ENCODE assay signal across 16 mouse cellular contexts in the genomic region with DNA sequence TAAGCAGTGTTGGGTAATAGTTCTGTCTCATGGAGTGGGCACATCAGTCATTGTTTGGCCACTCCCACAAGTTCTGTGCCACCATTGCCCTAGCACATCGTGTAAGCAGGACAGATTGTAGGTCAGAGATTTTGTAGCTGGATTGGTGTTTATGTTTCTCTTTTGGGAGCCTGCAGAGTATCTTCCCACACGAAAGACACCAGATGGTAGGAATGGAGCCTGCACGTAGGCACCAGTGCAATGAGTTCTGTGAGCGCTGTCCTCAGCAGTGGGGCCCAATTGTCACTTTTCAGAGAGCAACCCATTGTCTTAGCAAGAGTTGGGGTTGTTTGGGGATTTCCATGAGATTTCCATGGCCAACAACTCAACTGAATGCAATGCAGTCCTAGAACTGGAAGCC. TPM values are rescaled to one million over a fixed set of nuclear protein-coding genes. Genes with fewer than 3 reads are reported as not detected.
A peak's percentile ranks its signal among the peaks of the same experiment; 100 is the strongest.
DNase-seq lines count a peak whose midpoint lies in the region.
"Had no signal": no experiment of that assay in that cellular context is flagged by ENCODE, and none has a peak within 500 bp of the region (broad histone marks: within the 10 kb centered on the region; RNA-seq: fewer than 3 reads in every experiment).

No protein-coding gene starts in this region.

- peak; percentile 46 for DNase-seq in layer of hippocampus, adult 11-12 months (ENCODE audit: low spot score)
- DNase-seq in layer of hippocampus, postnatal 25 days (ENCODE audit: extremely low spot score in 1 of 2, low spot score in 1 of 2): no peak
- DNase-seq in right cerebral cortex, adult 18-20 months: peak; percentile 67
- DNase-seq in right cerebral cortex, postnatal 14 days: no peak
- DNase-seq in layer of hippocampus, adult 8-10 months (ENCODE audit: low spot score in 2 of 2): peak; percentile 53
- DNase-seq in telencephalon, adult 2 months (ENCODE audit: low read depth, low spot score): peak; percentile 68
- DNase-seq in ovary, postnatal 10 days (ENCODE audit: low spot score): no peak
- DNase-seq: adrenal gland, adult 8-10 months; cerebellum, adult 8-10 months; cerebellum, postnatal 36 days; embryo, embryonic 11 days; gastrocnemius, postnatal 36 days; heart, postnatal 36 days; kidney, adult 18-20 months; kidney, postnatal 4 days; thymus, postnatal 25 days had no signal

RNA-seq across cellular contexts. Expression of gene Fbxl3, which starts 10.6 kb away (rescaled TPM):
- total RNA-seq in layer of hippocampus, postnatal 25 days (2021): 10 to 100 TPM; 87.7 to 93.2 TPM
- total RNA-seq in layer of hippocampus, adult 8-10 months (2022): 10 to 100 TPM; 85.6 to 97.4 (median 89.1) TPM

RNA-seq across cellular contexts. Expression of gene Cln5, which starts 40.0 kb away (rescaled TPM):
- total RNA-seq in layer of hippocampus, postnatal 25 days (2021): 10 to 100 TPM in 1 of 2 experiments, 1 to 10 TPM in 1; 9.6 to 10.3 TPM
- total RNA-seq in layer of hippocampus, adult 8-10 months (2022): 10 to 100 TPM; 10.1 to 17.2 (median 13.5) TPM

Comparison
In these comparisons a context has a peak if more than half of its experiments do, and no peak if none do; other contexts are left out.
1. DNase-seq: peak in layer of hippocampus, adult 11-12 months (single experiment), right cerebral cortex, adult 18-20 months (single experiment), layer of hippocampus, adult 8-10 months (2 of 2) and telencephalon, adult 2 months (single experiment); none in layer of hippocampus, postnatal 25 days (0 of 2), right cerebral cortex, postnatal 14 days (single experiment) and ovary, postnatal 10 days (single experiment).